In the genomic region with DNA sequence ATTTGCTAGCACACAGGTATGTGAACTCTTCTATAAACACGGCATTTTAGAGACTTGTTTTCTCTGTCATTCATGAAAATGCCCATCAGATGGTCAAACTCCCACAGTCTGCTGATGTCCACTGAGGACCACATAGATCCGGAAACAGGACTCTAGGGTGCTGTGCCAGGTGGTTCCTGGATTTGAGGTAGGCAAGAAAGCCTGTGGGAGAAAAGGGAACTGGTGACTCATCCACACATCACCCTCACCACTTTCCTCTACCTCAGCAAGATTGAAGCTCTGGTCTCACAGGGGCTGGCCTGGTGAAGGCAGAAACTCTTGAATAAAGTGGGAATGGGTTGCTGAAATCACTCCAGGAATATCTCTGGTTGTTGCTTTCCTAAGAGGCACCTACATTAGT, we compare ENCODE assay signal across 18 mouse cellular contexts.
DNase-seq lines count a peak whose midpoint lies in the region; ATAC-seq lines count a peak whose summit lies in the region.
"Had no signal": no experiment of that assay in that cellular context is flagged by ENCODE, and none has a peak within 500 bp of the region (broad histone marks: within the 10 kb centered on the region; RNA-seq: fewer than 3 reads in every experiment).

No protein-coding gene starts in this region.

- ATAC-seq in common myeloid progenitor, adult 5-6 weeks (replicated peaks; ENCODE audit: low read depth, poor library complexity, severe bottlenecking), result peak; percentile 76
- peak; percentile 74 for ATAC-seq in megakaryocyte progenitor cell, adult 5-6 weeks (replicated peaks; ENCODE audit: poor library complexity)
- ATAC-seq: activated CD4-positive, CD25-positive, alpha-beta regulatory T cell, adult 4 months; CD4-positive, CD25-positive, alpha-beta regulatory T cell, adult 4 months; forebrain, embryonic 14.5 days; forebrain, postnatal 0 days; intestine, postnatal 0 days had no signal

- intact Hi-C loops in heart, postnatal 25 days (cut with DNase I), result no loop called here

- peak; percentile 67 for DNase-seq in heart, adult 11 months
- no peak for DNase-seq in heart, postnatal 25 days (ENCODE audit: low spot score)
- no peak for DNase-seq in testis, postnatal 14 days (ENCODE audit: low spot score)
- no peak for DNase-seq in heart, postnatal 4 days
- DNase-seq: adrenal gland, adult 8-10 months; adrenal gland, postnatal 25 days; cerebellum, adult 18-20 months; cerebellum, adult 9-10 months; cerebellum, postnatal 14 days; forebrain, postnatal 0 days; gastrocnemius, postnatal 25 days; heart, postnatal 36 days had no signal
